Mouse (Mus musculus): ENCODE measurements at regions not wholly inside any gene's neighbourhood (a gene's known extent, or its start where the extent isn't known, plus 50 kb on each side); places are given as distances from the start of the nearest gene placed in this dataset.

DNA sequence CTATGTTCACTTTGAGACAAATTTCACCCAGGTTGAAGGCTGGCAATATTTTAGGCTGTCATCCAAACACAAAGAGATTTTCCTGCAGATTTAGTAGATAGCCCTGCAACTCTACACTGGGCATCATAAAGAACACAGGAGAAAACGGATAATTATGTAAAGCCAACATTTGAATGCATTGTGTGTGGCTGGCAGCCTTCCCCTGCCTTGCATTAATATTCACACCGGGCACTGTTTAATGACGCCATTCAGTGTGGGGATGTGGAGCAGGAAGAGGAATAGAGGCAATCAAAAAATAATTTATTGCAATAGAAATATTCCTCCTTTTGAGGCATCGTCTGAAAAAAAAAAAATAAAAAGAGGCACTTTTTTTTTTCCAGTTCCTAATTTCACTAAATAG lies 105.7 kb downstream of the Samd5 start:
- H3K36me3 ChIP-seq (replicated peaks): no peaks in the 10 kb centered on the region
- no peak overlapping the region for H3K27ac ChIP-seq
- peaks cover 4% of the 10 kb centered on the region; the same call in 1 of the 2 replicates for H3K9me3 ChIP-seq
- DNase-seq (ENCODE audit: extremely low spot score, low spot score): no peak
- 77% methylated on average over 4 of the region's 4 CpGs for WGBS
- no peak overlapping the region for H3K4me3 ChIP-seq
- H3K27me3 ChIP-seq (ENCODE audit: poor library complexity, severe bottlenecking): no peaks in the 10 kb centered on the region
- H3K4me1 ChIP-seq: peaks cover 16% of the 10 kb centered on the region

GRCm38 (mm10) chr10:9557517-9558065 lies 117.4 kb downstream of the Samd5 start:
- H3K27me3 ChIP-seq (ENCODE audit: poor library complexity, severe bottlenecking): no peaks in the 10 kb centered on the region
- H3K36me3 ChIP-seq (replicated peaks): no peaks in the 10 kb centered on the region
- no peak for DNase-seq (ENCODE audit: extremely low spot score, low spot score)
- no peaks in the 10 kb centered on the region for H3K9me3 ChIP-seq
- WGBS: 44% methylated on average over 4 of the region's 4 CpGs
- H3K4me1 ChIP-seq: peaks cover 32% of the 10 kb centered on the region
- H3K4me3 ChIP-seq: no peak overlapping the region
- H3K27ac ChIP-seq: peak overlapping the region; percentile 69

GRCm38 (mm10) chr10:9557092-9557491 lies 117.9 kb downstream of the Samd5 start:
- 75% methylated on average over 1 of the region's 1 CpGs for WGBS

GRCm38 (mm10) chr10:9553946-9554345 lies 121.1 kb downstream of the Samd5 start:
- no peaks in the 10 kb centered on the region for H3K36me3 ChIP-seq (replicated peaks)
- no peaks in the 10 kb centered on the region for H3K27me3 ChIP-seq (ENCODE audit: poor library complexity, severe bottlenecking)
- H3K27ac ChIP-seq: no peak overlapping the region; the same call in 1 of the 2 replicates
- no peak overlapping the region for H3K4me3 ChIP-seq
- no peaks in the 10 kb centered on the region for H3K9me3 ChIP-seq
- WGBS: 9% methylated on average over 3 of the region's 3 CpGs
- peaks cover 36% of the 10 kb centered on the region for H3K4me1 ChIP-seq
- DNase-seq (ENCODE audit: extremely low spot score, low spot score): no peak

More at GRCm38 (mm10) chr10:9557092-9557491, 117.9 kb downstream of the Samd5 start:
- Histone ChIP-seq H3K4me1 (peaks cover 36% of the 10 kb centered on the region), H3K36me3 (replicated peaks) (no peaks in the 10 kb centered on the region), H3K27ac (peak overlapping the region; percentile 69), H3K4me3 (no peak overlapping the region), H3K27me3 (ENCODE audit: poor library complexity, severe bottlenecking) (no peaks in the 10 kb centered on the region), H3K9me3 (no peaks in the 10 kb centered on the region)
- DNase-seq (ENCODE audit: extremely low spot score, low spot score): no peak

GRCm38 (mm10) chr10:9549913-9550709 lies 124.9 kb downstream of the Samd5 start:
- Histone ChIP-seq H3K4me3 (no peak overlapping the region), H3K27ac (no peak overlapping the region), H3K27me3 (ENCODE audit: poor library complexity, severe bottlenecking) (no peaks in the 10 kb centered on the region), H3K4me1 (peaks cover 41% of the 10 kb centered on the region), H3K9me3 (no peaks in the 10 kb centered on the region), H3K36me3 (replicated peaks) (no peaks in the 10 kb centered on the region)
- DNase-seq (ENCODE audit: extremely low spot score, low spot score): no peak
- 72% methylated on average over 10 of the region's 10 CpGs for WGBS

- Histone ChIP-seq H3K27ac (peak overlapping the region; percentile 64), H3K9me3 (no peaks in the 10 kb centered on the region), H3K36me3 (replicated peaks) (no peaks in the 10 kb centered on the region), H3K4me3 (no peak overlapping the region), H3K4me1 (peaks cover 32% of the 10 kb centered on the region), H3K27me3 (ENCODE audit: poor library complexity, severe bottlenecking) (no peaks in the 10 kb centered on the region)
- WGBS: 59% methylated on average over 6 of the region's 6 CpGs
- no peak for DNase-seq (ENCODE audit: extremely low spot score, low spot score)
These were observed 129.2 kb downstream of the Samd5 start for GRCm38 (mm10) chr10:9545807-9546206.

GRCm38 (mm10) chr10:9544041-9544786 lies 130.8 kb downstream of the Samd5 start:
- Histone ChIP-seq H3K36me3 (replicated peaks) (no peaks in the 10 kb centered on the region), H3K27ac (peak overlapping the region; percentile 64), H3K4me3 (no peak overlapping the region), H3K4me1 (peaks cover 35% of the 10 kb centered on the region), H3K27me3 (ENCODE audit: poor library complexity, severe bottlenecking) (no peaks in the 10 kb centered on the region), H3K9me3 (no peaks in the 10 kb centered on the region)
- no peak for DNase-seq (ENCODE audit: extremely low spot score, low spot score)
- WGBS: 49% methylated on average over 4 of the region's 4 CpGs

DNA sequence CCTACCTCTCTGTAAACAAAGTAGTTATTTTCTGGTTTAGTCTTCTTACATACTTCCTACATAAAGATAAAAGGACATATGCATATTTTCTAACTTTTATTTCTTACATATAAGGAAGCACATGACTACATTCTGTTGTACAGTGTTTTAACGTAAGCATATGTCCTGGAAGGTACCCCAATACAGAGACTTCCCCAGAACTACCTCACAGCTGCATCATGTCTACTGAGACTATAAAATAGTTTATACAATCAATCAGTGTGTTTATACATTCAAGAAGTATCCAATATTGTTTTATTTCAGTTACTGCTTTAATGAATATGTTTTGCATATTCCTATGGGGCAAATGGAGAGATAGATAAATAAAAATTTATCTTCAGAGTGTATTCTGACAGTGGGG lies 133.4 kb downstream of the Samd5 start:
- H3K4me3 ChIP-seq: no peak overlapping the region
- peaks cover 48% of the 10 kb centered on the region for H3K4me1 ChIP-seq
- H3K9me3 ChIP-seq: no peaks in the 10 kb centered on the region
- no peak for DNase-seq (ENCODE audit: extremely low spot score, low spot score)
- no peak overlapping the region for H3K27ac ChIP-seq
- WGBS: 95% methylated on average over 1 of the region's 1 CpGs
- H3K27me3 ChIP-seq (ENCODE audit: poor library complexity, severe bottlenecking): no peaks in the 10 kb centered on the region
- H3K36me3 ChIP-seq (replicated peaks): no peaks in the 10 kb centered on the region

GRCm38 (mm10) chr10:9537686-9538085 lies 137.3 kb downstream of the Samd5 start:
- Histone ChIP-seq H3K4me3 (no peak overlapping the region), H3K9me3 (no peaks in the 10 kb centered on the region)
- WGBS: 89% methylated on average over 3 of the region's 3 CpGs

GRCm38 (mm10) chr10:9534552-9534951 lies 140.5 kb downstream of the Samd5 start:
- H3K9me3 ChIP-seq: no peaks in the 10 kb centered on the region
- H3K4me3 ChIP-seq: no peak overlapping the region
- no peak for DNase-seq (ENCODE audit: extremely low spot score, low spot score)
- H3K27ac ChIP-seq: no peak overlapping the region
- peaks cover 73% of the 10 kb centered on the region for H3K4me1 ChIP-seq
- H3K36me3 ChIP-seq (replicated peaks): no peaks in the 10 kb centered on the region
- peaks cover 8% of the 10 kb centered on the region for H3K27me3 ChIP-seq (ENCODE audit: poor library complexity, severe bottlenecking)
- WGBS: 70% methylated on average over 8 of the region's 8 CpGs

More at GRCm38 (mm10) chr10:9537686-9538085, 137.3 kb downstream of the Samd5 start:
- no peaks in the 10 kb centered on the region for H3K27me3 ChIP-seq (ENCODE audit: poor library complexity, severe bottlenecking)
- H3K4me1 ChIP-seq: peaks cover 52% of the 10 kb centered on the region
- no peak for DNase-seq (ENCODE audit: extremely low spot score, low spot score)
- H3K27ac ChIP-seq: no peak overlapping the region
- H3K36me3 ChIP-seq (replicated peaks): no peaks in the 10 kb centered on the region

DNA sequence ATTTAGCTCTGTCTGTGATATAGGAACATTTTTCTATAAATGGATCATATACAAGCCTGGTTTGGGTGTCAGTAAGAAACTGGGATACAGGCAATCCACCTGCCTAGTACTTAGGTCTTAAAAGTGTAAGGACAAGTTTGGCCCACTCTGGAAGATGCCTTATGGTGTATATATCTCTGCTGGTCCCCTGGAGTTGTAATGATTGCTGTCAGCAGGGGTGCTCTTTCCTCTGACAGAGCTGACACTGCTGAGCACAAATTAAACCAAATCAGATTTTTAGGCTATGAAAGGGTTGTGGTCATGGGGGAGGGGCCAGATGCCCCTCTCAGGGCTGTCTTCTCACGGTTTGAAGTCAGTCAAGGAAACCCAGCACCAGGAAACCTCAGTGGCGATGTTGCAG lies 141.7 kb downstream of the Samd5 start:
- Histone ChIP-seq H3K36me3 (replicated peaks) (no peaks in the 10 kb centered on the region), H3K27me3 (ENCODE audit: poor library complexity, severe bottlenecking) (peaks cover 8% of the 10 kb centered on the region), H3K4me1 (peaks cover 72% of the 10 kb centered on the region), H3K27ac (peak overlapping the region; percentile 49; the same call in 1 of the 2 replicates), H3K4me3 (no peak overlapping the region), H3K9me3 (no peaks in the 10 kb centered on the region)
- DNase-seq (ENCODE audit: extremely low spot score, low spot score): no peak
- WGBS: 11% methylated on average over 2 of the region's 2 CpGs

DNA sequence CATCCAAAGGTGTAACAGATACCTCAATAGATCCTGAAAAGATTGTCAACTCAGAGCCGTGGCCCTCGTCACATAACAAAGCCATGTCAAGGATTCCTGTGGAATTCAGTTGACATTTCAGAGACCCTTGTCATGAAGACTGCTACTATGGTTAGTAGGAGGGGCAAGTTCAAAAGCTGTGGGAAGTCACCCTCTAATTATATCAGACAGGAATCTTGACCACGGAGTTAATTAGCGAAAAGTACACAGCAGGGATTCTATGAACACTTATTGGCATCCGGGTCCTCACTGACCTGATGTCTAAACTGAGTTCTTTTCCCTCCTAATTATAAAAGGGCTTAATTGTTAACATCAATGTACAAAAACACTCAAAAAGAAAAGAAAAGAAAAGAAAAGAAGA lies 143.1 kb downstream of the Samd5 start:
- 23% methylated on average over 5 of the region's 5 CpGs for WGBS
- Histone ChIP-seq H3K27me3 (ENCODE audit: poor library complexity, severe bottlenecking) (peaks cover 8% of the 10 kb centered on the region), H3K4me1 (peaks cover 64% of the 10 kb centered on the region), H3K4me3 (no peak overlapping the region), H3K9me3 (no peaks in the 10 kb centered on the region), H3K27ac (no peak overlapping the region), H3K36me3 (replicated peaks) (no peaks in the 10 kb centered on the region)
- no peak for DNase-seq (ENCODE audit: extremely low spot score, low spot score)

GRCm38 (mm10) chr10:9529408-9529807 lies 145.6 kb downstream of the Samd5 start:
- Histone ChIP-seq H3K9me3 (no peaks in the 10 kb centered on the region), H3K36me3 (replicated peaks) (no peaks in the 10 kb centered on the region), H3K4me1 (peaks cover 55% of the 10 kb centered on the region), H3K27ac (no peak overlapping the region), H3K4me3 (no peak overlapping the region), H3K27me3 (ENCODE audit: poor library complexity, severe bottlenecking) (peaks cover 8% of the 10 kb centered on the region)
- 71% methylated on average over 7 of the region's 7 CpGs for WGBS
- no peak for DNase-seq (ENCODE audit: extremely low spot score, low spot score)
